In genomic region chr11:31948462-31949330, GRCm38 (mm10) we compare ENCODE assay signal across 8 mouse cellular contexts. TPM values are rescaled to one million over a fixed set of nuclear protein-coding genes. Genes with fewer than 3 reads are reported as not detected.
A peak's percentile ranks its signal among the peaks of the same experiment; 100 is the strongest.
DNase-seq lines count a peak whose midpoint lies in the region; ATAC-seq lines count a peak whose summit lies in the region.

No protein-coding gene starts in this region.

- peak overlapping the region; percentile 66 for H3K9ac ChIP-seq in heart, embryonic 14.5 days (ENCODE audit: low read length)
- peak overlapping the region; percentile 27; the same call in 1 of the 2 replicates for H3K9ac ChIP-seq in embryonic facial prominence, embryonic 12.5 days
- H3K9ac ChIP-seq in intestine, embryonic 14.5 days (ENCODE audit: low read length): peak overlapping the region; percentile 39; the same call in 1 of the 2 replicates
- peak overlapping the region; percentile 70 for H3K9ac ChIP-seq in midbrain, embryonic 16.5 days (ENCODE audit: low read depth, low read length)

- H3K4me2 ChIP-seq in heart, embryonic 14.5 days (ENCODE audit: low read length): peak overlapping the region; percentile 68
- peak overlapping the region; percentile 61 for H3K4me2 ChIP-seq in embryonic facial prominence, embryonic 12.5 days (replicated peaks)
- H3K4me2 ChIP-seq in intestine, embryonic 14.5 days (ENCODE audit: low read length): peak overlapping the region; percentile 70
- peak overlapping the region; percentile 77 for H3K4me2 ChIP-seq in midbrain, embryonic 16.5 days (ENCODE audit: low read length)

- DNase-seq in heart, postnatal 25 days (ENCODE audit: low spot score): no peak
- no peak for DNase-seq in intestine, embryonic 14.5 days (ENCODE audit: low spot score)
- no peak for DNase-seq in cerebellum, adult 9-11 months
- DNase-seq in layer of hippocampus, postnatal 14 days (ENCODE audit: low spot score in 2 of 2): no peak

- ATAC-seq in heart, embryonic 14.5 days (ENCODE audit: insufficient number of reproducible peaks, insufficient read depth, low FRiP score, low read depth): peak; percentile 38; the same call in 1 of the 2 replicates
- ATAC-seq in CD4-positive, CD25-positive, alpha-beta regulatory T cell, adult 4 months: peak; percentile 63
- peak; percentile 31; the same call in 1 of the 2 replicates for ATAC-seq in embryonic facial prominence, embryonic 12.5 days (ENCODE audit: insufficient number of reproducible peaks, insufficient read depth, low FRiP score, low TSS enrichment)
- peak; percentile 38; the same call in 1 of the 2 replicates for ATAC-seq in intestine, embryonic 14.5 days (replicated peaks; ENCODE audit: low FRiP score, low TSS enrichment, low read depth)
- ATAC-seq in midbrain, embryonic 16.5 days: peak; percentile 87

- no peaks in the 10 kb centered on the region for H3K9me3 ChIP-seq in heart, embryonic 14.5 days (ENCODE audit: control insufficient read depth, low read length)
- no peaks in the 10 kb centered on the region for H3K9me3 ChIP-seq in embryonic facial prominence, embryonic 12.5 days
- no peaks in the 10 kb centered on the region for H3K9me3 ChIP-seq in intestine, embryonic 14.5 days (ENCODE audit: control insufficient read depth, low read length)
- H3K9me3 ChIP-seq in midbrain, embryonic 16.5 days (replicated peaks; ENCODE audit: control insufficient read depth, low read length, poor library complexity, severe bottlenecking): no peaks in the 10 kb centered on the region

- peak overlapping the region; percentile 42 to 47 for H3K4me3 ChIP-seq in heart, embryonic 14.5 days (ENCODE audit: control insufficient read depth in 1 of 2, insufficient read depth in 1 of 2, low read depth in 1 of 2, low read length in 2 of 2)
- peak overlapping the region; percentile 42 for H3K4me3 ChIP-seq in embryonic facial prominence, embryonic 12.5 days
- peak overlapping the region; percentile 48 for H3K4me3 ChIP-seq in intestine, embryonic 14.5 days (ENCODE audit: low read depth, low read length)
- peak overlapping the region; percentile 46 for H3K4me3 ChIP-seq in midbrain, embryonic 16.5 days (ENCODE audit: low read depth, low read length)

- peaks cover 0 to 10% of the 10 kb centered on the region in 2 experiments; a peak in 3 of 4 replicates for H3K4me1 ChIP-seq in heart, embryonic 14.5 days (ENCODE audit: control insufficient read depth in 2 of 2, insufficient read depth in 2 of 2, low read length in 2 of 2)
- H3K4me1 ChIP-seq in embryonic facial prominence, embryonic 12.5 days: peaks cover 9% of the 10 kb centered on the region
- H3K4me1 ChIP-seq in intestine, embryonic 14.5 days (replicated peaks; ENCODE audit: control insufficient read depth, insufficient read depth, low read length): peaks cover 6% of the 10 kb centered on the region; the same call in 1 of the 2 replicates
- peaks cover 9% of the 10 kb centered on the region for H3K4me1 ChIP-seq in midbrain, embryonic 16.5 days (ENCODE audit: control insufficient read depth, insufficient read depth, low read length)

- no peaks in the 10 kb centered on the region for H3K36me3 ChIP-seq in heart, embryonic 14.5 days (ENCODE audit: control insufficient read depth, insufficient read depth, low read length)
- no peaks in the 10 kb centered on the region for H3K36me3 ChIP-seq in embryonic facial prominence, embryonic 12.5 days
- no peaks in the 10 kb centered on the region for H3K36me3 ChIP-seq in intestine, embryonic 14.5 days (ENCODE audit: control insufficient read depth, insufficient read depth, low read length)
- H3K36me3 ChIP-seq in midbrain, embryonic 16.5 days (ENCODE audit: control insufficient read depth, insufficient read depth, low read length): no peaks in the 10 kb centered on the region

- H3K27ac ChIP-seq in heart, embryonic 14.5 days (replicated peaks in 1 of 2; ENCODE audit: control insufficient read depth in 1 of 2, insufficient read depth in 1 of 2, low read depth in 2 of 2, low read length in 2 of 2): no peak overlapping the region
- no peak overlapping the region for H3K27ac ChIP-seq in embryonic facial prominence, embryonic 12.5 days
- no peak overlapping the region for H3K27ac ChIP-seq in intestine, embryonic 14.5 days (ENCODE audit: low read depth)
- peak overlapping the region; percentile 79 for H3K27ac ChIP-seq in midbrain, embryonic 16.5 days (ENCODE audit: low read length)

- 18% methylated on average over 15 of the region's 15 CpGs for WGBS in heart, embryonic 14.5 days
- 11% methylated on average over 15 of the region's 15 CpGs for WGBS in embryonic facial prominence, embryonic 12.5 days
- 15% methylated on average over 15 of the region's 15 CpGs for WGBS in intestine, embryonic 14.5 days
- 21% methylated on average over 15 of the region's 15 CpGs for WGBS in midbrain, embryonic 16.5 days

- H3K27me3 ChIP-seq in heart, embryonic 14.5 days (ENCODE audit: control insufficient read depth, insufficient read depth, low read length): 0 out of 2 replicates have a peak, but pooled peaks cover 3% of the 10 kb centered on the region
- peaks cover 7% of the 10 kb centered on the region; the same call in 1 of the 2 replicates for H3K27me3 ChIP-seq in embryonic facial prominence, embryonic 12.5 days
- H3K27me3 ChIP-seq in intestine, embryonic 14.5 days (replicated peaks; ENCODE audit: control insufficient read depth, insufficient read depth, low read length): no peaks in the 10 kb centered on the region
- H3K27me3 ChIP-seq in midbrain, embryonic 16.5 days (ENCODE audit: control insufficient read depth, insufficient read depth, low read depth, low read length): no peaks in the 10 kb centered on the region

- intact Hi-C loops in heart, postnatal 25 days (cut with DNase I): loop anchor here (1.0 to 5.0 kb wide), 3 partner anchors 76 to 701 kb away; partner anchors contain the start of gene Cpeb4

RNA-seq across cellular contexts. Expression of gene 4930524B15Rik, which starts 16.7 kb away (rescaled TPM):
- polyA plus RNA-seq in heart, embryonic 14.5 days (2014; fragmentation: Nextera tagmentation; extraction: Ambion mirVana): 0.26 TPM in 1 of 2 replicates, not detected in the other
- not detected for total RNA-seq in heart, postnatal 25 days (2021)
- not detected for polyA plus RNA-seq in CD4-positive, CD25-positive, alpha-beta regulatory T cell, adult 4 months (2017; shearing (Covaris generic))
- 0.18 and 0.29 TPM in 2 replicates for polyA plus RNA-seq in embryonic facial prominence, embryonic 12.5 days (2016; fragmentation: Nextera tagmentation; extraction: Ambion mirVana)
- 0.12 TPM in 1 of 2 replicates, not detected in the other for polyA plus RNA-seq in intestine, embryonic 14.5 days (2014; fragmentation: Nextera tagmentation; extraction: Ambion mirVana)
- 0.20 and 0.53 TPM in 2 replicates for polyA plus RNA-seq in midbrain, embryonic 16.5 days (2015; fragmentation: Nextera tagmentation; extraction: Ambion mirVana)
- not detected for total RNA-seq in layer of hippocampus, postnatal 14 days (2021)

RNA-seq across cellular contexts. Expression of gene Nsg2, which starts 51.6 kb away (rescaled TPM):
- polyA plus RNA-seq in heart, embryonic 14.5 days (2014; fragmentation: Nextera tagmentation; extraction: Ambion mirVana): 0.43 and 0.81 TPM in 2 replicates
- total RNA-seq in heart, postnatal 25 days (2021): 1 to 10 TPM; 1.0 TPM
- 10 to 100 TPM; 72.5 to 88.8 TPM for polyA plus RNA-seq in CD4-positive, CD25-positive, alpha-beta regulatory T cell, adult 4 months (2017; shearing (Covaris generic))
- 14.5 and 17.8 TPM in 2 replicates for polyA plus RNA-seq in embryonic facial prominence, embryonic 12.5 days (2016; fragmentation: Nextera tagmentation; extraction: Ambion mirVana)
- polyA plus RNA-seq in intestine, embryonic 14.5 days (2014; fragmentation: Nextera tagmentation; extraction: Ambion mirVana): 4.0 and 5.2 TPM in 2 replicates
- polyA plus RNA-seq in midbrain, embryonic 16.5 days (2015; fragmentation: Nextera tagmentation; extraction: Ambion mirVana): 730 and 757 TPM in 2 replicates
- total RNA-seq in layer of hippocampus, postnatal 14 days (2021): 100 to 1,000 TPM; 785 to 794 TPM

Comparison
In these comparisons a context has a peak if more than half of its experiments do, and no peak if none do; other contexts are left out.
1. ATAC-seq: peak in every context shown above with its lines; median percentile 87 in midbrain, embryonic 16.5 days; 63 in CD4-positive, CD25-positive, alpha-beta regulatory T cell, adult 4 months; 38 in heart, embryonic 14.5 days; 38 in intestine, embryonic 14.5 days; 31 in embryonic facial prominence, embryonic 12.5 days.